Mouse (Mus musculus): Measurements from ENCODE around the gene Donson. TPM values are rescaled to one million over a fixed set of nuclear protein-coding genes. Genes with fewer than 3 reads are reported as not detected.
"Not testable (repeated sequence)": the region's sequence is repeated elsewhere in the genome, so short reads cannot be mapped to it uniquely, and the experiment has no call there.

The Donson gene
- total RNA-seq, 2 experiments from 2014 or later = 1.1 TPM

GRCm38 (mm10) chr16:91645420-91645819, 43.1 kb downstream of the Donson start:
- DNase-seq (ENCODE audit: low spot score) = not testable (repeated sequence)

GRCm38 (mm10) chr16:91644901-91645300, 43.7 kb downstream of the Donson start:
- no peak for DNase-seq (ENCODE audit: low spot score)

- DNase-seq (ENCODE audit: low spot score) = no peak
These were observed 48.4 kb downstream of the Donson start for GRCm38 (mm10) chr16:91640171-91640570.

GRCm38 (mm10) chr16:91639636-91640035, 48.9 kb downstream of the Donson start:
- no peak for DNase-seq (ENCODE audit: low spot score)

GRCm38 (mm10) chr16:91639161-91639560, 49.4 kb downstream of the Donson start:
- DNase-seq (ENCODE audit: low spot score) = no peak

GRCm38 (mm10) chr16:91633641-91634040, 54.9 kb downstream of the Donson start:
- DNase-seq (ENCODE audit: low spot score) = no peak

- DNase-seq (ENCODE audit: low spot score) = no peak
These were observed 55.6 kb downstream of the Donson start for GRCm38 (mm10) chr16:91632940-91633339.

GRCm38 (mm10) chr16:91632439-91632838, 56.1 kb downstream of the Donson start:
- DNase-seq (ENCODE audit: low spot score) = no peak

- no peak for DNase-seq (ENCODE audit: low spot score)
These were observed 58.0 kb downstream of the Donson start for GRCm38 (mm10) chr16:91630584-91630983.

- no peak for DNase-seq (ENCODE audit: low spot score)
These were observed 58.8 kb downstream of the Donson start for GRCm38 (mm10) chr16:91629749-91630148.

GRCm38 (mm10) chr16:91628673-91629072, 59.9 kb downstream of the Donson start:
- DNase-seq (ENCODE audit: low spot score) = no peak

- DNase-seq (ENCODE audit: low spot score) = no peak
These were observed 60.7 kb downstream of the Donson start for GRCm38 (mm10) chr16:91627831-91628230.

Other genes starting within 250 kb of the Donson start
- 10 to 100 TPM in 1 of 2 experiments, 1 to 10 TPM in 1; 9.8 to 12.2 TPM for gene Ifnar1, start 203.5 kb downstream of the Donson start, total RNA-seq (2021)
- gene Ifngr2, start 141.7 kb downstream of the Donson start, total RNA-seq (2021) = 10 to 100 TPM; 52.7 to 61.5 TPM
- gene Tmem50b, start 91.0 kb downstream of the Donson start, total RNA-seq (2021) = 10 to 100 TPM; 13.1 to 15.1 TPM
- 10 to 100 TPM; 19.8 to 20.5 TPM for gene Dnajc28, start 69.7 kb downstream of the Donson start, total RNA-seq (2021)
- 10 to 100 TPM; 60.8 to 64.6 TPM for gene Gart, start 41.8 kb downstream of the Donson start, total RNA-seq (2021)
- 10 to 100 TPM; 92.4 to 97.4 TPM for gene Son, start 41.3 kb downstream of the Donson start, total RNA-seq (2021)
- 10 to 100 TPM; 11.4 to 15.6 TPM for gene Cryzl1, start 40.2 kb upstream of the Donson start, total RNA-seq (2021)
- gene Itsn1, start 40.5 kb upstream of the Donson start, total RNA-seq (2021) = 10 to 100 TPM; 62.8 to 63.5 TPM